Mouse (Mus musculus): Measurements from ENCODE around the gene Pde3b. TPM values are rescaled to one million over a fixed set of nuclear protein-coding genes. Genes with fewer than 3 reads are reported as not detected.
"Not testable (repeated sequence)": the region's sequence is repeated elsewhere in the genome, so short reads cannot be mapped to it uniquely, and the experiment has no call there.

Pde3b gene
- polyA plus RNA-seq, 1 experiment from 2014 or later: 1.9 TPM

DNA sequence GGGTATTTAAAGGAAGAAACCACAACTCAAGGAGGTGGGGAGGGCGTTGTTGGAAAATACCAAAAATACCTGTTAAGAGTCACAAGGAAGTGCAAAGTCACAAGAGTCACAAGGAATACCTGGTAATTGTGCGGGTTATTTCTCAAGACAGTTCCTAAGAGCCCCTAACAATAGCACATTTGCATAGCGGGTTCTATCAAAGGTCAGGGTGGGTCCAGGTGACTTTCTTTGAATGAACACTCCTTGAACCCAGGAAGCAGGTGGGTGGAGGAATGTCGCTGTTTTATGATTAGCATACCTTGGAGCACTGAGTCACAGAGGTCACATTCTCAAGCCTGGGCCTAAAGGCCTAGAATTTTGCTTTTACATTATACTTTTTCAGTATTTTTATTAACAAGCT lies 158.8 kb downstream of the Pde3b start:
- H3K9me3 ChIP-seq (replicated peaks); H3K27me3 ChIP-seq; ATAC-seq (ENCODE audit: low read depth); H3K4me3 ChIP-seq (replicated peaks); H3K4me2 ChIP-seq; H3K27ac ChIP-seq; H3K4me1 ChIP-seq (replicated peaks); DNase-seq; H3K9ac ChIP-seq; H3K36me3 ChIP-seq: not testable (repeated sequence)
- WGBS (ENCODE audit: insufficient replicate concordance): 77% methylated on average over 4 of the region's 4 CpGs

DNA sequence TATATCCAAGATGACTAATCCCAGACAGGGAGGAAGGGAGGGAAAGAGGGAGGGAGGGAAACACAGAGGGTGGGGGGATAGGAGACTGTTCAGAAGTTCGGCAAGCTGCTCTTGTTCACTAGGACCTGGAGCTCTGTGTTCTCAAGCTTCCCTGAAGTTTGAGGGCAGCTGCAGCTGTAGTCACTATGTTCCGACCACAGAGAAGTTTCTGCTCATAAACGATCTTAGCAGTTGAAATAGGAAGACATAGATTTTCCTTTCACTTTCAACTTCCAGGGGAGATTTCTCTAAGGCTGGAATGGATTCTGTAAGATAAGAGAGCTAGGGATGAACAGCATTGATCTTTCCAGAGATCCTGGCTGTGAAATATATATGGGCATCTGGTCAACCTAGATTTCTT lies 161.8 kb downstream of the Pde3b start:
- no peak overlapping the region for H3K4me2 ChIP-seq
- H3K27me3 ChIP-seq: no peaks in the 10 kb centered on the region
- H3K4me3 ChIP-seq (replicated peaks): no peak overlapping the region
- H3K4me1 ChIP-seq (replicated peaks): no peaks in the 10 kb centered on the region
- no peaks in the 10 kb centered on the region for H3K9me3 ChIP-seq (replicated peaks)
- no peak for ATAC-seq (ENCODE audit: low read depth)
- no peak overlapping the region for H3K27ac ChIP-seq
- 38% methylated on average over 3 of the region's 3 CpGs for WGBS (ENCODE audit: insufficient replicate concordance)
- no peak for DNase-seq
- no peak overlapping the region for H3K9ac ChIP-seq
- no peaks in the 10 kb centered on the region for H3K36me3 ChIP-seq

DNA sequence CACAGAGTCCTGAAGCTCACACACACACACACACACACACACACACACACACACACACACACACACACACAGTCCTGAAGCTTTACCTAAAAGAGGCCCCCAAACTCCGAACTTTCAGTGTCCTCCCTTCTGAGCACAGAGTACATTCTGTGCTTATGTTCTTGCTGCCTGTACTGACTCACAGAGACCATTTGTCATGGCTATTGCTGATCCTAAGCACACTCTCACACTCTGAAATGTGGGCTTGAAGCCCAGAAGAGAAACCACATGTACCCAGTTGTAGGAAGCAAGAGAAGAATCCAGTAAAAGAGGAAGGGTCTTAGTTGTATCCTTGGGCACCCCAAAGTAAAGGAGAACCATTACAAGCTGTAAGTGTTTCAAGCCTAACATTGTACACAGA lies 162.6 kb downstream of the Pde3b start:
- ATAC-seq (ENCODE audit: low read depth): no peak
- WGBS (ENCODE audit: insufficient replicate concordance): 47% methylated on average over 1 of the region's 1 CpGs
- H3K27me3 ChIP-seq: no peaks in the 10 kb centered on the region
- H3K9me3 ChIP-seq (replicated peaks): no peaks in the 10 kb centered on the region
- H3K9ac ChIP-seq: no peak overlapping the region
- H3K4me1 ChIP-seq (replicated peaks): no peaks in the 10 kb centered on the region
- no peaks in the 10 kb centered on the region for H3K36me3 ChIP-seq
- H3K4me3 ChIP-seq (replicated peaks): no peak overlapping the region
- H3K27ac ChIP-seq: no peak overlapping the region
- no peak overlapping the region for H3K4me2 ChIP-seq
- DNase-seq: no peak

DNA sequence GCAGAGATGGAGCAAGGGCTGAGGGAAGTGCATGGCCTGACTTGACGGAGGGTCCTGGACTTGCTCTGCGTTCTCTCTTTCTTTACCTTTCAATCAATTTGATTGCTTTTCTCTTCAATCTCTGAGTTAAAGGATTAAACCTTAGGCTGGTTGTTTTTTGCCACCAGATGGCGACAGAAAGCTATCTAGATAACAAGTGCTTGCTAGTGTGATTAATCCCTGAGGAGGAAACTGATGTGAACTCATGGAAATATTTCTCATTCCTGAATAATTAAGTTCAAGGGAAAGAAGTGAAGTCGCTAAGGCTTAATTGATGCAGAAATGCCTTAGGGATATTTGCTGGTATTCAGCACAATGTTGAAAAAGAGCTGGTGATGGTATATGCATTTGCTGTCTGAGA lies 165.3 kb downstream of the Pde3b start:
- ATAC-seq (ENCODE audit: low read depth) (no peak), DNase-seq (no peak)
- no peaks in the 10 kb centered on the region for H3K4me1 ChIP-seq (replicated peaks)
- H3K9me3 ChIP-seq (replicated peaks): no peaks in the 10 kb centered on the region
- no peaks in the 10 kb centered on the region for H3K27me3 ChIP-seq
- H3K36me3 ChIP-seq: no peaks in the 10 kb centered on the region
- no peak overlapping the region for H3K27ac ChIP-seq
- no peak overlapping the region for H3K9ac ChIP-seq
- 9% methylated on average over 4 of the region's 4 CpGs for WGBS (ENCODE audit: insufficient replicate concordance)
- no peak overlapping the region for H3K4me2 ChIP-seq
- H3K4me3 ChIP-seq (replicated peaks): no peak overlapping the region

DNA sequence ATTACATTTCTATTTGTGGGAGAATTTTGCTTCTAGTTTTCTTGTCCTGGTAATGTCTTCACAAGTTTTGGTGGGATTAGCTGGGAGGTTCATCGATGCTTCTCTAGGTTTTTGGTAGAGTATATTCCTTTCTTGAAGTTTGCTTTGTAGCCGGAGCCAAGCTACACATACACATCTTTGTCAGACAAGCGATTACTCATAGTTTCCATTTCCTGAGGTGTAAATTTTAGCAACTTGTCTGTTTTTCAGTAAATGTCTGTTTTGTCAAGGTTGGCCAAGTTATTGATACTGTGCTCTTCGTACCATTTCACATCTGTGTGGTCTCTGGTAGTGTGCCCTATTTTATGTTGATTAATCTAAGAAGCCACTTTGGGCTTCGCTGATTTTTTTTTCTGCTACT lies 166.1 kb downstream of the Pde3b start:
- H3K27me3 ChIP-seq: no peaks in the 10 kb centered on the region
- no peak for ATAC-seq (ENCODE audit: low read depth)
- no peak for DNase-seq
- no peaks in the 10 kb centered on the region for H3K36me3 ChIP-seq
- H3K4me3 ChIP-seq (replicated peaks): no peak overlapping the region
- no peaks in the 10 kb centered on the region for H3K4me1 ChIP-seq (replicated peaks)
- no peak overlapping the region for H3K4me2 ChIP-seq
- no peaks in the 10 kb centered on the region for H3K9me3 ChIP-seq (replicated peaks)
- WGBS (ENCODE audit: insufficient replicate concordance): 63% methylated on average over 5 of the region's 5 CpGs
- no peak overlapping the region for H3K27ac ChIP-seq
- H3K9ac ChIP-seq: no peak overlapping the region

DNA sequence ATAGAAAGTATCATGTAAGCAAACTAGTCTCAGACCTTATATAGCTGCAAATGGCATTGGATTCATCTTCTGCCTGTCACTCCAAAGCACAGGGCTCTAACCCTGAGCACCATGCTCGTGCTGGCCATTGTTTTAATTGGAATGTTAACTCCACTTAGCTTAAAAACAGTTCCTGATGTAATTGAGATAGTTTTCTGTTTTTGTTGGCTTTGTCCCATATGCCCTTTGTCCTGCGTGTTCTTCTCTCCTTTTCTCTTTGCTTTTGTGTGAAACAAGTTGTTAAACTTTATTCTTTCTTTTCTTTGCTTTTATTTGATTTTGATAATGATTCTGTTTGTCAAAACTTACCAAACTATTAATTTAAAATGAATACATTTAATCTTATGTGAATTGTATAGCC lies 167.4 kb downstream of the Pde3b start:
- no peak overlapping the region for H3K9ac ChIP-seq
- H3K27ac ChIP-seq: no peak overlapping the region
- DNase-seq (no peak), ATAC-seq (ENCODE audit: low read depth) (no peak)
- H3K27me3 ChIP-seq: no peaks in the 10 kb centered on the region
- no peak overlapping the region for H3K4me2 ChIP-seq
- H3K36me3 ChIP-seq: no peaks in the 10 kb centered on the region
- H3K4me1 ChIP-seq (replicated peaks): no peaks in the 10 kb centered on the region
- H3K4me3 ChIP-seq (replicated peaks): no peak overlapping the region
- 35% methylated on average over 2 of the region's 2 CpGs for whole genome bisulfite sequencing (ENCODE audit: insufficient replicate concordance)
- H3K9me3 ChIP-seq (replicated peaks): no peaks in the 10 kb centered on the region

Other genes with a start within 250 kb of the Pde3b start
- gene Copb1, start 160.6 kb upstream of the Pde3b start, polyA plus RNA-seq (2015; fragmentation: Nextera tagmentation; extraction: Ambion mirVana): 51.9 and 62.8 TPM in 2 replicates
- gene Psma1, start 139.2 kb upstream of the Pde3b start, polyA plus RNA-seq (2015; fragmentation: Nextera tagmentation; extraction: Ambion mirVana): 343 and 365 TPM in 2 replicates
- gene Cyp2r1, start 147.7 kb downstream of the Pde3b start, polyA plus RNA-seq (2015; fragmentation: Nextera tagmentation; extraction: Ambion mirVana): 0.99 and 1.2 TPM in 2 replicates
- not detected in 2 replicates for gene Calca, start 221.1 kb downstream of the Pde3b start, polyA plus RNA-seq (2015; fragmentation: Nextera tagmentation; extraction: Ambion mirVana)

Data from liver, embryonic 13.5 days (tissue).